Comparison of ENCODE assay signal across 32 mouse cellular contexts in genomic region chr4:148297640-148298039, GRCm38 (mm10). TPM values are rescaled to one million over a fixed set of nuclear protein-coding genes. Genes with fewer than 3 reads are reported as not detected.
DNase-seq lines count a peak whose midpoint lies in the region; ATAC-seq and TF ChIP-seq lines count a peak whose summit lies in the region.
"Had no signal": no experiment of that assay in that cellular context is flagged by ENCODE, and none has a peak within 500 bp of the region (broad histone marks: within the 10 kb centered on the region; RNA-seq: fewer than 3 reads in every experiment).

No protein-coding gene starts in this region.

- H3K4me3 ChIP-seq in left cerebral cortex, adult 2 months: no peak overlapping the region
- H3K4me3 ChIP-seq: embryonic facial prominence, embryonic 12.5 days; kidney, embryonic 15.5 days; limb, embryonic 13.5 days; lung, embryonic 15.5 days had no signal

- TF ChIP-seq CTCF in left cerebral cortex, adult 2 months (IDR thresholded peaks at IDR 0.05): peak; percentile 6

- DNase-seq in frontal cortex, postnatal 10 days (ENCODE audit: low spot score in 2 of 2): no peak
- peak; percentile 51 to 60 for DNase-seq in left cerebral cortex, adult 2 months (ENCODE audit: extremely low spot score in 1 of 2, low spot score in 2 of 2)
- DNase-seq in left cerebral cortex, postnatal 4 days: no peak
- DNase-seq in brain, adult 2 months (ENCODE audit: low read depth, low spot score): peak; percentile 87
- peak; percentile 68 to 69 for DNase-seq in right cerebral cortex, postnatal 10 days (ENCODE audit: low spot score in 2 of 2)
- no peak for DNase-seq in lung, postnatal 25 days (ENCODE audit: low spot score)
- DNase-seq in natural killer cell, adult 2 months (ENCODE audit: low spot score in 2 of 2): no peak
- DNase-seq: adrenal gland, adult 8-10 months; cerebellum, adult 11 months; cerebellum, adult 9-11 months; embryo, embryonic 11 days; gastrocnemius, postnatal 36 days; heart, adult 18-20 months; heart, postnatal 36 days; kidney, adult 18-20 months; kidney, postnatal 25 days; lung, postnatal 36 days; midbrain, embryonic 14.5 days; spleen, adult 18-20 months; thymus, adult 2 months; thymus, postnatal 36 days had no signal

- intact Hi-C loops in left cerebral cortex, adult 2 months (cut with DNase I): loop anchor here (2.0 kb wide), 1 partner anchor 63 kb away; no protein-coding TSS in a partner anchor
- intact Hi-C loops in left cerebral cortex, postnatal 4 days (cut with DNase I): no loop called here

- peak; percentile 81 for ATAC-seq in frontal cortex, adult (ENCODE audit: low TSS enrichment)
- ATAC-seq: forebrain, embryonic 14.5 days; hindbrain, embryonic 16.5 days had no signal

- peak overlapping the region; percentile 37; the same call in 1 of the 2 replicates for H3K27ac ChIP-seq in left cerebral cortex, adult 2 months
- H3K27ac ChIP-seq: embryonic facial prominence, embryonic 12.5 days; kidney, embryonic 15.5 days; limb, embryonic 13.5 days; lung, embryonic 15.5 days; stomach, postnatal 0 days had no signal

RNA-seq across cellular contexts. Expression of gene Disp3, which starts 9.9 kb away (rescaled TPM):
- total RNA-seq in left cerebral cortex, adult 2 months (2021): 10 to 100 TPM; 32.2 to 34.3 TPM
- 10 to 100 TPM; 12.9 to 18.3 TPM for total RNA-seq in left cerebral cortex, postnatal 4 days (2021)
- total RNA-seq: G1E; heart, adult 18-20 months; heart, postnatal 36 days; megakaryocyte, adult 5-6 weeks; neutrophil, adult 5-6 weeks had no signal

Comparison
In these comparisons a context has a peak if more than half of its experiments do, and no peak if none do; other contexts are left out.
1. DNase-seq: peak in left cerebral cortex, adult 2 months (2 of 2), brain, adult 2 months (single experiment) and right cerebral cortex, postnatal 10 days (2 of 2); none in frontal cortex, postnatal 10 days (0 of 2), left cerebral cortex, postnatal 4 days (single experiment), lung, postnatal 25 days (single experiment) and natural killer cell, adult 2 months (0 of 2).